Mouse (Mus musculus): ENCODE measurements around the gene Knstrn.

Knstrn gene

DNA sequence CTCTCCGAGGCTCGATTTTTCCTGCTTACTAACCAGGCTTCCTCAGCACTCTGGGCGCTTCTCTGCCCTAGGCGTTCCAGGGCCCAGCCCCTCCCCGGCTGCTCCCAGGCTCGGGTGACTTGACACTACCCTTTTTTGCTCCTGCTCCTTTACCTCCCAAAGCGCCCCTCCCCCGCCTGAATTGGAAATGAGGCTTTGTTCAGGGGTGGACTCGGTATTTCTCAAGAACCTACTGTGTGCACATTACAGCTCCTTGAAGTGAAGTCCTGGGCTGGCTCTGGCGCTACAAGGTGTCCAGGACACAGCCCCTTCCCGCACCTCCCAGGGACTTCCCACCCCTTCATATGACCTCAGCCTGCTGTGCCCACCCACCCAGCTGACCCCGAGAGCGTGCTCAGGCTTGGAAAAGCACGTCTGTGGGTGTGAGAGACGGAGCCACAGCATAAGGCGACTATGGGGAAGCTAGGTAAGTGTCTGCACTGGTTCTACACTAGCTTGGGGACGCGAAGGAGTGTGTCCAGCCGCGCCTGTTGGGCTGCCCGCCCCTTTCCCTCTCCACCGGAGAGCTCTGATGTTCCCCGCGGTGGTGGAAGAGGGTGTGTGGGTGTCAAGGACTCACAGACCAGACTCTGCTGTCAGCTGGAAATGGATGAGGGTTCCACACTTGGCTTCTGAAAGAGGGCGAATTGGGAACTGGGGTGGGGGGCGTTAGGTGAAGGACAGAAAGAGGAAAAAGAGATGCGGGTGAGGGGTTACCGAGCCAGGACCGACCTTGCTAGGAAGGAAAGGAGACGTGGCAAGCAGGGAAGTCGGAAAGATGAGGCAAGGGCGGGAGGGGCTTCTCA lies 86.4 kb downstream of the Knstrn start, which contains the start of gene Bahd1:
Bahd1 (plus strand) TSS at position 397 of the 845 bp plus-strand sequence.
- DNase-seq (ENCODE audit: low spot score in 2 of 2): no peak

DNA sequence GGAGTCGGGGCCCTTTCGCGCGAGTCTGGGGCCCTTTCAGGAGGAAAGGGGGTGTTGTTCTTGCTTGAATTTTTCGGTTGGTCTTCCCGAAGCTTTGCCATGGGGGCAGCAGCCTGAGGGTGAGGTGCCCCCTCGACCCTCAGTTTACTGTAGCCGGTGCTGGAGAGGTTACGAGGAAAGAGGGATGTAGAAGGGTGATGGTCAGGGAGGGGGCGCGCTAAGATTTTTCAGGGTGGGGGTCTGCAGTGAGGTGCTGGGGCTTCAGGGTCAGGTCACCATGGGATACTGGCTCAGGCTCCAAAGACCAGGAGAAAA lies 87.0 kb downstream of the Knstrn start:
- no peak for DNase-seq (ENCODE audit: low spot score in 2 of 2)

DNA sequence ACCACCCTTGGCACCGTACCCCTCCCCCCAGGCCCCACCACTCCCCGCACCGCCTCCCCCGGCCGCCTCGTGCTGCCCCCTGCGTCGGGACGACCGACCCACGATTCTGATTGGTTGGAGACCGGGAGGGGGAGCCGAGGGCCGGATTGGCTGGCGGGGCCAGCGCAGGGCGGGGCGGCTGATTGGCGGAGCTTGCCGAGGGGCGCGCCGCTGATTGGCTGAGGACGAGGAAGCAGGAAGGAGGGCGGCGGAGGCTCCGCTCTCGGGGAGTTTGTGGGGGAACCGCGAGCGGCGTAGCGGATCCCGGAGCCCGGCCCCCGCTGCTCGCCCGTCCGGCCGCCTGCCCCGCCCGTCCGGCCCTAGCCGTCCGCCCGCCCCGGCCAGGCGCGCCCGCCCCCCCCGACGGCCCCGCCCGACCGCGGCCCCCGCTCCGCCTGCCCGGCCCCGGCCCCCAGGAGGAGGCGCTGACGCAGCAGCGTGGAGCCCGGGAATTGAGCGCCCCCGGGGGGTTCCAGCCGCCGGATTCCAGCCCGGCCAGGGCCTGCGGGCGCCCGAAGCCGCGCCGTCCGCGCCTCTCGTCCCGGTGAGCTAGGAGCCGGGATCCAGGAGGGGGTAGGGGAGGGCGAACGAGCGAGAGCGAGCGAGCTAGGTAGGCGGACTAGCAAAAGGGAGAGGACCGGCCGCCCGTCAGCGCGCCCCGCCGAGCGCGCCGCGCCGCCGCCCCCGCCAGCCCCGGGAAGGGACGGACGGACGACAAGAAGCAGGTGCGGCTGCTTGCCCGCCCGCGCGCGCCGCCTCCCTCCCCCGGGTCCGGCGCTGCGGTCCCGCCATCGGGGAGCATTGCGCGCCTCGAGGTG lies 87.6 kb downstream of the Knstrn start:
- DNase-seq (ENCODE audit: low spot score in 2 of 2): peak; percentile 96

DNA sequence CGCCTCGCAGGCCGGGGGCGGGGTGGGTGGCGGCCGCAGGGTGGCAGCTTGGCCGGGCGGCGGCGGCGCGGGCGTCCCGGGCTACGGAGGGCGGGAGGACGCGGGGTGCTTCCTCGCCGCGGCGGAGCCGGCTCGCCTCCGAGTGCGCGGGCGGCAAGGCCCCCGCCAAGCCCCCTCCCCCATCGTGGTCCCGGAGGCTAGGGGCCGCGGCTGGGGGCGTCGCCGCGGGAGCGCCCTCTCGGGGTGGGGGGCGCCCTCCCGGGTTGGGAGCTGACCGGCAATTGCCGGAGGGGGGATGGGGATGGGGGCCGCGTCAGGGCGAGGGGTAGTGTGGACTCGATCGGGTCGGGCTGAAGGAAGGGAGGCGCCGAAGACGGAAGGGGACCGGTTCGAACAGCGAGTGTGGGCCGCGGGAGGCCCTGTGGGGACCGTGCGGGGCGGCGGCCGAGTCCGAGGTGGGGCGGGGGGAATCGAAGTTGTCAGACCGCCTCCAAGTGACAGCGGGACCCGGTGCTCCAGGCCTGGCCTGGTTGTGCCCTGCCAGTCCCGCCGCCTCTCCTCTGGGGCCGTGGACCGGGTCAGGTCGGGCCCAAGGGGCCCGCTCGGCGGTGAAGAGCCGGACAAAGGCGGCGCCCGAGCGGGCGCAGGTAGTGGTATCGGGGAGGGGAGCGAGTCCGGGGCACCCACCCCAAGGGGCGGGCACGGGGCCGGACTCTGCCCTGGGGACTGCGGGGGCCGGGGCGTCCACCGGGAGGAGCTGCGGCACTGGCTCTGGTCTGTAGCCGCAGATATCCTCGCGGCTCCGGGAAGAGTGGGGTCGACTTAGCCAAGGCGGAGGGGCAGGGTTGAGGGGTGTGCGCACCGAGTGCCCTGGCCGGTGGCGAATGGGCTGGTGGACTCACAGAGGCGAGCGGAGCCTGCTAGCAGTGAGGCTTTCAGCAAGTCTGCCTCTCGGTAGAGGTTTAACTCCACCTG lies 88.5 kb downstream of the Knstrn start:
- peak in 1 of 2 experiments; percentile 31 for DNase-seq (ENCODE audit: low spot score in 2 of 2)

DNA sequence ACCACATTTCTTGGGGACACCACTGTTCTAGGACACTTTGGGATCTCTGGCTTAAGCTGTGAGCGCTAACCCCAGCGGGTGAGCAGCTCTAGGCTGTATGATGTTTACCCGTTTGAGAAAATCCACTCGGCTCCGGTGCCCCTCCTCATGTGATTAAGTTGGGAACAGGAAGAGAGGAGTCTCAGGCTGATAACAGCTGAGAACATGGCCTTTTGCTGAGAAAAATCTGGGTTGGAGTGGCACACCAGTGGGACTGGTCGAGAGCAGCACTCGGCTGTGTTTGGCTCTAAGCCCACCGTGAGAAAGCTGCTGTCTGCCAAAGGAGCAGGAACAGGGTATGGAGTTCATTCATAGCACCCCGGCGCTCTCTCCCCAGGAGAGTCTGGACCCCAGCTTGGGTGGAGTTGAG lies 89.5 kb downstream of the Knstrn start:
- no peak for DNase-seq (ENCODE audit: low spot score in 2 of 2)

Measured in spleen, postnatal 14 days (tissue).